Mouse (Mus musculus): ENCODE results near the gene Cat.

The Cat gene

DNA sequence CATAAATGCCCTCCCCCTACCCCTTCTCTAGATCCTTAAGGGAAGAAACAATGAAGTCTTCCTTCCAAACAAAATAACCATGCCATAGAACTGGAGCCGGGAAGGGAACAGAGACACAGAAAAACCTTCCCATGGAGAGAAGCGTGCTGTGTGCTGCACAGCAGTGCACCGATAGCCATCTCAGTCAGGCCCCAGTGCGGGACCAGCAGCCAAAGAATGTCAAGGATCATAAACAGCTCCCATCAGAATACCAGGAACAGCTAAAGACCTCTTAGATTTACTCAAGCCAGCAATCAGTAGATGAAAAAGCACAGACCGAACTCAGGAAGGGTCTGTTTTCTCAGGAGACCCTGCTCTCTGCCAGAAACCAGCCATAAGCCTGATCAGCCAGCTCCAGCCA lies 48.4 kb downstream of the Cat start:
- DNase-seq (ENCODE audit: low read depth), result no peak

GRCm38 (mm10) chr2:103435110-103435509 lies 49.9 kb downstream of the Cat start:
- no peak for DNase-seq (ENCODE audit: low read depth)

DNA sequence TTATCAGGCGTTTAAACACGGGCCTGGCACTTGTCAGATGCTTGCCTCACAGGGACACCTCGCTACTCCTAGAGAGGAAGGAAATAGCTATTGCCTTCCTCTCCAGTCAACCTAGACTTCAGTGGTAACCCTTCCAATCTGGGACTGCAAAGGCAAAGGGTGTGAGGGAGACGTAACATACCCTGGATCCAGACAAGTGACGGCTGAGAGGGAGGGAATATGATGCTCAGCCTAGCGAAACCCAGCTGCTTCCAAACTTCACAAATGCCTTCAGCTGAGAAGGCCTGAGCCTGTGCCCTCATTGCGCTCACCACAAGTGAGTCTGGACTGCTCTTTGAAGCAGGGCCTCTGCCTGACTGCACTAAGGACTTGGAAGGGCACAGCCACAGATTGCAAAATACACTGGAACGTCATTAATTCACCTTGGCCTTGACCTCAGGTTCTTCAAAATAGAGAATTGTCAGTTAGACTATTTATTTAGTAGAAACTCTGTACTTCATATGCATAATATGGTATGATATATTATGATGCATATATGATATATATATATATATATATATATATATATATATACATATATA lies 52.2 kb downstream of the Cat start:
- DNase-seq (ENCODE audit: low read depth), result no peak

- DNase-seq (ENCODE audit: low read depth), result no peak
Measured at GRCm38 (mm10) chr2:103430712-103431111, 54.2 kb downstream of the Cat start.

- DNase-seq (ENCODE audit: low read depth), result no peak
Measured at GRCm38 (mm10) chr2:103428356-103428755, 56.6 kb downstream of the Cat start.

GRCm38 (mm10) chr2:103425456-103426063 lies 59.4 kb downstream of the Cat start:
- DNase-seq (ENCODE audit: low read depth), result no peak

DNA sequence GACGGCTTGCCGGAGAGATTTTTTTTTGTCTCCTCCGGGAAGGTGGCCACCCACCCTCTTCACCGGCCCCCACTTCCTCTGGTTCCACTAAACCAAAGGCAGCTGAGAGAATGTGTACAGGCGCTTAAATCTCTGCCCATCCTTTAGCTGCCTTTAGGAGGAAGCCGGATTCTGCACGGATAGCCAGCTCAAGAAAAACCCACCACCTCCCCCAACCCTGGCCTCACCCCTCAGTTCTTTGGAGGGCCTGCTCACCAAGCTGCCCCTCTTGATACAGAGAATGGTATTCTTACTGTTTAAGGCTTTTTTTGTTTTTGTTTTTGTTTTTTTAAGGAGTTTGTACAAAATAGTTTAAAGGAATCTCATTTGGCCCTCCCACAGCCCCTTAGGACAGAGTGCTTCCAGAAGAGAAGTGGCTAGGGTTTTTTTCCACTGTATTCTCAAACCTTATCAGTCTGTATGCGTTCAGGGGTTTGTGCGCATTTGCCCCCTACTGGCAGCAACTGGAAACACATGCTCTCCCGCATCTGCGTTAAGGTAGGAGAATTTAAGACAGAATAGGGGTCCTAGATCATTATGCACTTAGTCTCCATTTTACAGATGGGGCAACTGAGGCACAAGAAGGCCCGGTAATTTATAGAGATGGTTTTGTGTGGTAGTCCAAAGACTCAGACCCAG lies 60.5 kb downstream of the Cat start:
- DNase-seq (ENCODE audit: low read depth), result peak; percentile 41

DNA sequence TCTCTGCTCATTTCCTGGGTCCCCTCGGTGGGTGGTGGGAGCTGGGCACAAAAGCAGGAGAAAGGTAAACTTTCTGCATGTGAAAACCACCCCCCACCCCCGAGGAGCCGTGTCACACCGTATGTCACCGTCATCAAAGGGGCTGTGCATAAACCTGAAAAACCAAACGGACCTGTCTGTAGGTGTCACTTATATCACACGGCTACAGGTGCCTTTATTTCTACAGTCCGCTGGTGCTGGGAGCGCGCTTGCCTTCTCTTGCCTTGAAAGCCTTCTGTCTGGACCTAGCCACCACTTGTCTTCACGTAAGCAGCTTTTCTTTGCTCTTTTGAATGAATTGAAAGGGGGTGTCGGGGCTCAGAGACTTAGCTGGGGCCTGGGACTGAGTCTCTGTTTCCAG lies 61.1 kb downstream of the Cat start:
- no peak for DNase-seq (ENCODE audit: low read depth)

- peak; percentile 23 for DNase-seq (ENCODE audit: low read depth)
Measured at GRCm38 (mm10) chr2:103420650-103421507, 64.1 kb downstream of the Cat start.

GRCm38 (mm10) chr2:103415774-103416173 lies 69.2 kb downstream of the Cat start:
- no peak for DNase-seq (ENCODE audit: low read depth)

DNA sequence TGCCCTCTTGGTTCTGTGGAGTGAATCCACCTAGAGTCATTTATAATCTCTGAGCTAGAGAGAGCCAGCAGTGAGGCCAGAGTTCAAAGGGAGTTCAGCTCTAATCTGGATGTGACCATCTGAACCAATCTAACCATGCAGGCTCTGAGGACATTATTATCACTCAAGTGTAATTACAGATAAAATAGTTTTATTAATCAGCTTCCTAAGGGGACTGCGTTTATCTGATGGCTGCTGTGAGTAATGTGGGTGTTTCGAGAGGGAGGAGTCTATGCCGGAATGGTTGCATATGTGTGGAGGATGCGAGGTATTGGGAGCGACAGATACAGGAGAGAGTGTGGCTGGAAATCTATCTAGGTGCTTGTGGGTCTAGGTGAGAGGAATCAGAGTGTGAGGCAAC lies 71.6 kb downstream of the Cat start:
- DNase-seq (ENCODE audit: low read depth), result peak; percentile 46

GRCm38 (mm10) chr2:103411816-103412215 lies 73.1 kb downstream of the Cat start:
- DNase-seq (ENCODE audit: low read depth), result no peak

DNA sequence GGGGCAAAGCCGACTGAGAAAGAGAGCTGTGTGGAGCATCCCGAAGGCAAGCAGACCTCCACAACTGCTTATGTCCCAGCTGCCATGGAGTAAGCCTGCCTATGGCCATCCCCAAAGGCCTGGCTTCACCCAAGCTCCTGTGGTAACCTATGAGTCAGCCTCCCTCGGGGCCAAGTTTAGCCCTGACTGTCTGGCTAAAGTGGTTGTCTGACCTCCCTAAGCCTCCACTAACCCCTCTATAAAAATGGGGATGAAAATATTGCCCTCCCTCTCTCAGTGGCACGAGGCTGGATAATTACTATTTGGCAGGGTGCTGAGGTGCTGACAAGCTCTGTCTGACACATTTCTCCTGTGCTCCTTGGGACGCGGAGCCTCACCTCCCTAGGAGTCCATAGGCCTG lies 73.6 kb downstream of the Cat start, which contains the start of gene Elf5:
Gene Elf5, plus strand, starts transcription at position 341 of the 400 bp plus-strand sequence.
- DNase-seq (ENCODE audit: low read depth), result peak; percentile 6

DNA sequence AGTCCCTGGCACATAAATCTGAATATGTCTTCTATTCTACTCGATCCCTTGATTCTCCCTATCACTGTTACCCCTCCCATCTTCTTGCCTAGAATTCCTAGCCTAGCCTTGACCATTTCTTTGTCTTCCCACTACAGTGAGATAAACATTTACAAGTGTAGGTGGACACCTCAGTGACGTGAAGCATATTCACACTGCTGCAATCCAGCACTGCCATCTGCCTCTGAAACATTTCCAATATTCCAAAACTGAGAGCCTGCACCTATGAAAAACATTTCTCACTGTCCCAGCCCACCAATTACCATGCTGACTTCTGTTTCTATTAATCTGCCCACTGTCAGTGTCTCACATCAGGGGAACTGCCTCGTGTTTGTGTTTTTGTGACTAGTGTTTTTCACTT lies 78.7 kb downstream of the Cat start:
- DNase-seq (ENCODE audit: low read depth), result no peak
